Mouse (Mus musculus) small intestine, adult 2 months (tissue): Measurements from ENCODE around the gene Gm17324.

ENCODE experiments used
- CTCF ChIP-seq: fragments of 200-500 bp; IDR thresholded peaks from 2 replicates; pipeline ENCODE4 v1.5.1; 2012; ENCODE audit warnings: low read depth, mild to moderate bottlenecking, control low read depth, inconsistent platforms, low read length, moderate library complexity, mixed read lengths; ENCODE audit not compliant: insufficient replicate concordance, insufficient read length; ENCODE audit errors: extremely low read depth
- POLR2A ChIP-seq: fragments of 200-500 bp; IDR thresholded peaks from 2 replicates; pipeline ENCODE4 v1.6.1; 2012; ENCODE audit warnings: low read depth, mild to moderate bottlenecking, control low read depth, inconsistent platforms, low read length, moderate library complexity

DNA sequence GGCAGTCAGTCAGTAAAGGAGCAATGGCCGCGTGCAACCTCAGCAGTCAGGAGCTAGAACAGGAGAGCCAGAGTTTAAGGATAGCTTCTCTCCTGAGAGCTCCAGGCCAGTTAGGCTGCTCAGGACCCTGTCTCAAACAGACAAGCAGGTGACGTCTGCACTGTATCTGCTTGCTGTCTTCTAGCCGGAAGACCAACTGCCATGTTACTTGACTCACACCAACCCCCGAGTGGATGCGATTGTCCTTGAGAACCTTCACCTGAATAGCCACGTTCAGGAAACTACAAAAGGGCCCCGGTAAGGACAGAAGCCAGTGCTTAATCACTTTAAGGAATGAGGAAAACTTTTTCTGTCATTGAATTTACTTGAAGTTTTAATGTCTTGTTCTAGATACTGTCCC is 8.4 kb upstream of the Gm17324 start:
- TF ChIP-seq POLR2A = no peak
- TF ChIP-seq CTCF = no peak
